Mouse (Mus musculus) ES-Bruce4 (cell line): ENCODE measurements around the gene Pde4d.

Experiments
- CTCF ChIP-seq: IDR thresholded peaks from one replicate; pipeline ENCODE4 v1.8.1; 2011; ENCODE audit warnings: low read depth, low read length
- POLR2A ChIP-seq: IDR thresholded peaks from one replicate; pipeline ENCODE4 v1.8.1; 2011; ENCODE audit warnings: low read length; ENCODE audit not compliant: insufficient read depth

- TF ChIP-seq POLR2A (no peak), CTCF (no peak)
Measured at GRCm38 (mm10) chr13:109645910-109646284, 1196.1 kb downstream of the Pde4d start.
